Mouse (Mus musculus) myocyte (in vitro differentiated cells): Measurements from ENCODE around the gene Hmcn2.

Experiments used
- E2F4 ChIP-seq: IDR thresholded peaks from one replicate; pipeline ENCODE4 v1.6.1; 2011; ENCODE audit warnings: mild to moderate bottlenecking, control low read depth, moderate library complexity; ENCODE audit not compliant: insufficient read depth
- POLR2A ChIP-seq: IDR thresholded peaks from one replicate; pipeline ENCODE4 v1.6.1; 2011; ENCODE audit warnings: low read depth, mild to moderate bottlenecking, control low read depth, moderate library complexity; ENCODE audit not compliant: insufficient read length

DNA sequence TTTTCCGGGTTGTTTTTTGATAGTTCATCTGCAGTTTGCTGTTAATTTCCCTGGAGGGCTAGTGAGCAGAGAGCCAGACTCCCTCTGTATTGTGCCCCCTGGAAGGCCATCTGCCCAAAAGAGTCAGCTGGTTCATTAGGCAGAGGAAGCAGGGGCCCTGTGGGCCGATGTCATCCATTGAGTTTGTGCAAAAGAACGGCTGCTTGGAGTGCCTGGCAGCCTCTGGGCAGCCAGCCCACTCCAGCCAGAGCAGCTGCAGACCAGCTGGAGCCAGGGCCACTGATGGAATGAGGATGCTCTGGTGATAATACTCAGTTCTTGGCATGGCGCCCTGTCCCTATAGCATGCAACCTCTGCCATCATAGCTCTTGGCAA lies 135.2 kb downstream of the Hmcn2 start:
- TF ChIP-seq E2F4: no peak
- TF ChIP-seq POLR2A: no peak
